Mouse (Mus musculus): ENCODE measurements at regions not wholly inside any gene's neighbourhood (a gene's known extent, or its start where the extent isn't known, plus 50 kb on each side); places are given as distances from the start of the nearest gene placed in this dataset.
A peak's percentile ranks its signal among the peaks of the same experiment; 100 is the strongest.

- no peaks in the 10 kb centered on the region; the same call in 1 of the 2 replicates for H3K27me3 ChIP-seq (ENCODE audit: control insufficient read depth, insufficient read depth, low read length, poor library complexity, severe bottlenecking)
- no peak overlapping the region for H3K4me3 ChIP-seq (ENCODE audit: low read depth, low read length)
- TF ChIP-seq POLR2A (IDR thresholded peaks at IDR 0.05; ENCODE audit: insufficient read depth, low read length) (no peak), CTCF (IDR thresholded peaks at IDR 0.05; ENCODE audit: low read depth, low read length) (no peak), EP300 (IDR thresholded peaks at IDR 0.05; ENCODE audit: insufficient read depth, low read depth, low read length) (no peak)
- H3K36me3 ChIP-seq (ENCODE audit: control insufficient read depth, insufficient read depth, low read length, poor library complexity, severe bottlenecking): no peaks in the 10 kb centered on the region
- no peak overlapping the region for H3K27ac ChIP-seq (ENCODE audit: insufficient read depth, low read length)
- no peaks in the 10 kb centered on the region for H3K4me1 ChIP-seq (ENCODE audit: control insufficient read depth, insufficient read depth, low read length)
- no peaks in the 10 kb centered on the region for H3K9me3 ChIP-seq (replicated peaks; ENCODE audit: control insufficient read depth, insufficient read depth, low read length, poor library complexity, severe bottlenecking)
- no peak overlapping the region for H3K9ac ChIP-seq (ENCODE audit: low read depth, poor library complexity, severe bottlenecking)
Measured at GRCm38 (mm10) chr15:93881276-93881675, 285.6 kb upstream of the Prickle1 start.

GRCm38 (mm10) chr15:93880302-93880701 lies 284.6 kb upstream of the Prickle1 start:
- Histone ChIP-seq H3K4me1 (ENCODE audit: control insufficient read depth, insufficient read depth, low read length) (no peaks in the 10 kb centered on the region), H3K36me3 (ENCODE audit: control insufficient read depth, insufficient read depth, low read length, poor library complexity, severe bottlenecking) (no peaks in the 10 kb centered on the region), H3K9me3 (replicated peaks; ENCODE audit: control insufficient read depth, insufficient read depth, low read length, poor library complexity, severe bottlenecking) (no peaks in the 10 kb centered on the region), H3K27ac (ENCODE audit: insufficient read depth, low read length) (no peak overlapping the region), H3K27me3 (ENCODE audit: control insufficient read depth, insufficient read depth, low read length, poor library complexity, severe bottlenecking) (no peaks in the 10 kb centered on the region; the same call in 1 of the 2 replicates), H3K4me3 (ENCODE audit: low read depth, low read length) (no peak overlapping the region), H3K9ac (ENCODE audit: low read depth, poor library complexity, severe bottlenecking) (no peak overlapping the region)
- TF ChIP-seq CTCF (IDR thresholded peaks at IDR 0.05; ENCODE audit: low read depth, low read length) (no peak), POLR2A (IDR thresholded peaks at IDR 0.05; ENCODE audit: insufficient read depth, low read length) (no peak), EP300 (IDR thresholded peaks at IDR 0.05; ENCODE audit: insufficient read depth, low read depth, low read length) (no peak)

- no peak overlapping the region for H3K27ac ChIP-seq (ENCODE audit: insufficient read depth, low read length)
- TF ChIP-seq POLR2A (IDR thresholded peaks at IDR 0.05; ENCODE audit: insufficient read depth, low read length): no peak
- no peak for TF ChIP-seq CTCF (IDR thresholded peaks at IDR 0.05; ENCODE audit: low read depth, low read length)
- no peak for TF ChIP-seq EP300 (IDR thresholded peaks at IDR 0.05; ENCODE audit: insufficient read depth, low read depth, low read length)
Measured at GRCm38 (mm10) chr15:93879006-93879405, 283.3 kb upstream of the Prickle1 start.

DNA sequence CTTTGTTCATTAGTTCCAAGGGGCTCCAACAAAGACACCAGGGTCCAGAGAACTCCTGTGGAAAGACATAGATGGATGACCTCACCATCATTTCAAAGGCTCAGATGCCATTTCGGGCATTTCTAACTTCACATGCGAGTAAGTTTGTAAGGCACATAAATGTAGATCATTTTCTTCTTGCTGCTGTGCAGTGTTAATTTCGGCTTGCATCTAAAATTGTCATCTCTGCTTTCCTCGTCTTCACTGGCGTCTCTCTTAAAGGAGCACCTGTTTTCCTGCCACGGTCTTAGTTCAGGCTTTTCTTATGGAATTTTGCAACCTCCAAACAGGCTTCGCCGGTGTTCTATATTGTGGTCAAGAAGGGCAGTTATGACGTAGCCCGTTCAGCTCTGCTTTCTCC lies 280.6 kb upstream of the Prickle1 start:
- Histone ChIP-seq H3K36me3 (ENCODE audit: control insufficient read depth, insufficient read depth, low read length, poor library complexity, severe bottlenecking) (no peaks in the 10 kb centered on the region), H3K9me3 (replicated peaks; ENCODE audit: control insufficient read depth, insufficient read depth, low read length, poor library complexity, severe bottlenecking) (0 out of 2 replicates have a peak, but pooled peaks cover 3% of the 10 kb centered on the region), H3K4me1 (ENCODE audit: control insufficient read depth, insufficient read depth, low read length) (no peaks in the 10 kb centered on the region), H3K9ac (ENCODE audit: low read depth, poor library complexity, severe bottlenecking) (no peak overlapping the region), H3K4me3 (ENCODE audit: low read depth, low read length) (no peak overlapping the region), H3K27me3 (ENCODE audit: control insufficient read depth, insufficient read depth, low read length, poor library complexity, severe bottlenecking) (no peaks in the 10 kb centered on the region), H3K27ac (ENCODE audit: insufficient read depth, low read length) (no peak overlapping the region)
- no peak for TF ChIP-seq EP300 (IDR thresholded peaks at IDR 0.05; ENCODE audit: insufficient read depth, low read depth, low read length)
- TF ChIP-seq POLR2A (IDR thresholded peaks at IDR 0.05; ENCODE audit: insufficient read depth, low read length): no peak
- no peak for TF ChIP-seq CTCF (IDR thresholded peaks at IDR 0.05; ENCODE audit: low read depth, low read length)

More at GRCm38 (mm10) chr15:93879006-93879405, 283.3 kb upstream of the Prickle1 start:
- Histone ChIP-seq H3K36me3 (ENCODE audit: control insufficient read depth, insufficient read depth, low read length, poor library complexity, severe bottlenecking) (no peaks in the 10 kb centered on the region), H3K27me3 (ENCODE audit: control insufficient read depth, insufficient read depth, low read length, poor library complexity, severe bottlenecking) (no peaks in the 10 kb centered on the region; the same call in 1 of the 2 replicates), H3K4me1 (ENCODE audit: control insufficient read depth, insufficient read depth, low read length) (no peaks in the 10 kb centered on the region), H3K9me3 (replicated peaks; ENCODE audit: control insufficient read depth, insufficient read depth, low read length, poor library complexity, severe bottlenecking) (no peaks in the 10 kb centered on the region), H3K9ac (ENCODE audit: low read depth, poor library complexity, severe bottlenecking) (no peak overlapping the region), H3K4me3 (ENCODE audit: low read depth, low read length) (no peak overlapping the region)

DNA sequence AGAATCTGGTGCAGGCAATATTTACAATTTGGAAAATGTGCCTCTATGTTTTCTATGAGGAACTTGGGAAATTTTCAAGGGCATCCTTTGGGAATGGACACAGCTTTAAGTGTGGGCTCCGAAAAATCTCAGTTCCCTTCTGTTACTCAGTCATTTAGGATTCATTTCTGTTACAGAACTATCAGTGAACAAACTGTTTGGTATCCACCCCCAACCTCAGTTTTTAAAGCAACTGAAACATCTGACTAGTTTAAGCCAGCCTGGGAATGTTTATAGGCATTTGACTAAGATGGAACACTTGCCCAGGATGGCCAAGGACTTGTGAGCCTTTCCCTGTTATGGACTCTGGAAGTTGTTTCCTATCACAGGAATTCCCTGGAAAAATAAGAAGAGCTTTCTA lies 280.0 kb upstream of the Prickle1 start:
- H3K9me3 ChIP-seq (replicated peaks; ENCODE audit: control insufficient read depth, insufficient read depth, low read length, poor library complexity, severe bottlenecking): 0 out of 2 replicates have a peak, but pooled peaks cover 3% of the 10 kb centered on the region
- TF ChIP-seq CTCF (IDR thresholded peaks at IDR 0.05; ENCODE audit: low read depth, low read length): no peak
- no peak for TF ChIP-seq POLR2A (IDR thresholded peaks at IDR 0.05; ENCODE audit: insufficient read depth, low read length)
- TF ChIP-seq EP300 (IDR thresholded peaks at IDR 0.05; ENCODE audit: insufficient read depth, low read depth, low read length): no peak
- H3K9ac ChIP-seq (ENCODE audit: low read depth, poor library complexity, severe bottlenecking): no peak overlapping the region
- no peaks in the 10 kb centered on the region for H3K4me1 ChIP-seq (ENCODE audit: control insufficient read depth, insufficient read depth, low read length)
- no peaks in the 10 kb centered on the region for H3K36me3 ChIP-seq (ENCODE audit: control insufficient read depth, insufficient read depth, low read length, poor library complexity, severe bottlenecking)
- no peak overlapping the region for H3K4me3 ChIP-seq (ENCODE audit: low read depth, low read length)
- no peak overlapping the region for H3K27ac ChIP-seq (ENCODE audit: insufficient read depth, low read length)
- no peaks in the 10 kb centered on the region for H3K27me3 ChIP-seq (ENCODE audit: control insufficient read depth, insufficient read depth, low read length, poor library complexity, severe bottlenecking)

DNA sequence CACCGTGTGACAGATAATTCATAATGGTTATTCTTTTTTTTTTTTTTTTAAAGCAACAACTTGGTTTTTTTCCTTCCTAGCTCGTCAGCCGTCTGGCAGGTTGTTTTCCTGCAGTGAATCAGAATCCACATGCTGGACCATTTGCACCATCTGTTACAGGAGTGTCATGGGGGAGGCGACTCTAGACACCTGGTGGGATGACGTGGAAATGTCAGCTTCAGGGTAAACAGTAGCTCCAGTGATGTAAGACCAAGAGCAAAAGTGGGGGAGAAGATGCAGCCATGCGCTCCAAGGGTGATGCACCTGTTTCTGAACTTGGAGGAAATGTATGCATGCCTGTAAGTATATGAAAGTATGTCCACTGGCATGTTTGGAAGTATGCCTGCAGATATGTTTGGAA lies 278.5 kb upstream of the Prickle1 start:
- H3K9me3 ChIP-seq (replicated peaks; ENCODE audit: control insufficient read depth, insufficient read depth, low read length, poor library complexity, severe bottlenecking): 0 out of 2 replicates have a peak, but pooled peaks cover 3% of the 10 kb centered on the region
- H3K9ac ChIP-seq (ENCODE audit: low read depth, poor library complexity, severe bottlenecking): no peak overlapping the region
- H3K27ac ChIP-seq (ENCODE audit: insufficient read depth, low read length): no peak overlapping the region
- no peaks in the 10 kb centered on the region for H3K36me3 ChIP-seq (ENCODE audit: control insufficient read depth, insufficient read depth, low read length, poor library complexity, severe bottlenecking)
- H3K4me3 ChIP-seq (ENCODE audit: low read depth, low read length): no peak overlapping the region
- no peaks in the 10 kb centered on the region for H3K4me1 ChIP-seq (ENCODE audit: control insufficient read depth, insufficient read depth, low read length)
- no peaks in the 10 kb centered on the region for H3K27me3 ChIP-seq (ENCODE audit: control insufficient read depth, insufficient read depth, low read length, poor library complexity, severe bottlenecking)
- TF ChIP-seq CTCF (IDR thresholded peaks at IDR 0.05; ENCODE audit: low read depth, low read length) (no peak), POLR2A (IDR thresholded peaks at IDR 0.05; ENCODE audit: insufficient read depth, low read length) (no peak), EP300 (IDR thresholded peaks at IDR 0.05; ENCODE audit: insufficient read depth, low read depth, low read length) (0 out of 2 replicates have a peak, but pooled peaks have one; percentile 20)
